In the genomic region with DNA sequence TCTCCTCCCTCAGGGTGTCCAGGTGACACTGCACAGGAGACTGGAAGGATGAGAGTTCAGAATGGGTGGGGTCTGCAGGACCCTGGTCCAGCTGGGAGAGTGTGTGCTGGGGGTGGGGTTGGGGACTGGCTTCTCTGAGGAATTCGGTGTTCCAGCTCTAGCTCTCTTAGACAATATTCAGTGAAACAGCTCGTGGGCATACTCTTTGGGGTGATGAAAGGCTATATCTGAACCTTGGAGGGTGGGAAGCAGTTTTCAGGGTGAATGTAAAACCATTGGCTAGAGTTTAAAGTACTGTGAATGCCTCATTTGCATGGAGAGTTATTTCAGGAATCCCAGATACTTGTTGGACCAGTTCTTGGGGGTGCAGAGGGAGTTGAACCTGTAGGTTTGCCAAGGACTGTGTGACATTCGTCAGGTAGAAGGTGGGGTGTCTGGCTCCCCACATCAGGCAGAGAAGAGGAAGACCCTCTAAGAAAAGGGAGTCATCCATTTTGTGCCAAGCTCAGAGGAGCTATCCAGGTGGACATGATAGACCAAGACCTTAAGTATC, we compare ENCODE assay signal across 21 mouse cellular contexts. TPM values are rescaled to one million over a fixed set of nuclear protein-coding genes. Genes with fewer than 3 reads are reported as not detected.
"Had no signal": no experiment of that assay in that cellular context is flagged by ENCODE, and none has a peak within 500 bp of the region (broad histone marks: within the 10 kb centered on the region; RNA-seq: fewer than 3 reads in every experiment).

No protein-coding gene starts in this region.

- H3K4me1 ChIP-seq: neural tube, embryonic 12.5 days had no signal

- H3K4me2 ChIP-seq: limb, embryonic 13.5 days; neural tube, embryonic 12.5 days had no signal

- H3K36me3 ChIP-seq: limb, embryonic 13.5 days; midbrain, embryonic 10.5 days; neural tube, embryonic 12.5 days had no signal

- H3K27me3 ChIP-seq: limb, embryonic 13.5 days; neural tube, embryonic 12.5 days had no signal

- H3K4me3 ChIP-seq: layer of hippocampus, adult 2 months; limb, embryonic 13.5 days; midbrain, embryonic 10.5 days; myocyte; neural tube, embryonic 12.5 days had no signal

- H3K9me3 ChIP-seq: limb, embryonic 13.5 days; midbrain, embryonic 10.5 days; neural tube, embryonic 12.5 days had no signal

- H3K27ac ChIP-seq: layer of hippocampus, adult 2 months; limb, embryonic 13.5 days; liver, embryonic 14.5 days; midbrain, embryonic 10.5 days; neural tube, embryonic 12.5 days had no signal

- ATAC-seq: lung, postnatal 0 days had no signal

- H3K9ac ChIP-seq: limb, embryonic 13.5 days; liver, embryonic 14.5 days; neural tube, embryonic 12.5 days had no signal

- DNase-seq: left cerebral cortex, postnatal 4 days; lung, adult 18-20 months; lung, postnatal 4 days; midbrain, embryonic 14.5 days; right cerebral cortex, postnatal 14 days; thymus, adult 18-20 months; thymus, postnatal 14 days had no signal

RNA-seq across cellular contexts. Expression of gene Gm6993, which starts 1.5 kb away (rescaled TPM):
- total RNA-seq: layer of hippocampus, adult 2 months; layer of hippocampus, postnatal 14 days; left cerebral cortex, adult 18-20 months; left cerebral cortex, postnatal 10 days; left cerebral cortex, postnatal 4 days; liver, adult 2 months; megakaryocyte, adult 5-6 weeks; neutrophil, adult 5-6 weeks had no signal
- polyA plus RNA-seq: intestine, embryonic 16.5 days; limb, embryonic 13.5 days; liver, adult 2 months; liver, embryonic 14.5 days; lung, postnatal 0 days; midbrain, embryonic 10.5 days; midbrain, embryonic 14.5 days; myocyte; neural tube, embryonic 12.5 days had no signal
